Mouse (Mus musculus): ENCODE data around the gene Lpcat2.

DNA sequence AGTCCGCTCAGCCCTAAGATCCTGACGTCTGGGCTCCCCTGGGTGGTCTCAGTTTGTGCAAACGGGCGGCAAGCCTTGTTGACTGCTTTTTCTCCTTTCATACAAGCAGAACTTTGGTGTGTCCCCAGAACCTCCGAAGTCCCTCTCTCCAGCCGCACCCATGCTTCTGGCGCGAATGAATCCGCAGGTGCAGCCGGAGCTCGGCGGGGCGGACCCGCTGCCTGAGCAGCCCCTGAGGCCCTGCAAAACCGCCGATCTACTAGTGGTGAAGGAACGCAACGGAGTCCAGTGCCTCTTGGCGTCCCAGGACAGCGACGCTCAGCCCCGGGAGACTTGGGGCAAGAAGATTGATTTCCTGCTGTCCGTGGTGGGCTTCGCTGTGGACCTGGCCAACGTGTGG lies 105.9 kb downstream of the Lpcat2 start:
- no peak for TF ChIP-seq CTCF (IDR thresholded peaks at IDR 0.05; ENCODE audit: control insufficient read depth, insufficient read depth, low read length)
- TF ChIP-seq POLR2A (IDR thresholded peaks at IDR 0.05; ENCODE audit: borderline replicate concordance, control insufficient read depth, low read depth, low read length) = no peak
